Mouse (Mus musculus): ENCODE measurements around the gene Mettl2. TPM values are rescaled to one million over a fixed set of nuclear protein-coding genes. Genes with fewer than 3 reads are reported as not detected.

Gene Mettl2
- total RNA-seq, 2 experiments from 2014 or later: 17.2 to 17.8 TPM

- intact Hi-C loops (cut with DNase I): no loop called here
Observed at GRCm38 (mm10) chr11:105184678-105185077, 58.5 kb downstream of the Mettl2 start.

More at GRCm38 (mm10) chr11:105184678-105185077, 58.5 kb downstream of the Mettl2 start:
- DNase-seq (ENCODE audit: low spot score in 2 of 2): no peak

Other genes starting within 250 kb of the Mettl2 start
- gene Efcab3, start 62.8 kb upstream of the Mettl2 start, total RNA-seq (2021): 1 to 10 TPM; 1.2 to 1.3 TPM
- not detected for gene Gm10842, start 20.5 kb downstream of the Mettl2 start, total RNA-seq (2021)
- 10 to 100 TPM; 52.8 to 67.7 TPM for gene Tlk2, start 52.4 kb downstream of the Mettl2 start, total RNA-seq (2021)
- gene Mrc2, start 166.2 kb downstream of the Mettl2 start, total RNA-seq (2021): 10 to 100 TPM in 1 of 2 experiments, 1 to 10 TPM in 1; 4.8 to 10.1 TPM